Mouse (Mus musculus) limb, embryonic 12.5 days (tissue): ENCODE data around the gene Blvra. TPM values are rescaled to one million over a fixed set of nuclear protein-coding genes. Genes with fewer than 3 reads are reported as not detected.
A peak's percentile ranks its signal among the peaks of the same experiment; 100 is the strongest.
"Not testable (repeated sequence)": the region's sequence is repeated elsewhere in the genome, so short reads cannot be mapped to it uniquely, and the experiment has no call there.

Source experiments
- ATAC-seq: fragments of 200-750 bp; cut with Nextera tagmentation; 2 replicates; pipeline ENCODE4 v1.8.0; 2017; ENCODE audit warnings: low read depth, moderate TSS enrichment; ENCODE audit not compliant: insufficient number of reproducible peaks, insufficient read depth, low FRiP score, low TSS enrichment
- H3K27ac ChIP-seq: fragments of 300-500 bp; sonication (generic); 2 replicates; pipeline ENCODE4 v1.5.1; 2016; ENCODE audit warnings: mild to moderate bottlenecking, moderate library complexity
- H3K27me3 ChIP-seq: fragments of 300-500 bp; sonication (generic); 2 replicates; pipeline ENCODE4 v1.6.1; 2016; ENCODE audit warnings: mild to moderate bottlenecking, moderate library complexity
- H3K36me3 ChIP-seq: fragments of 300-500 bp; sonication (generic); 2 replicates; pipeline ENCODE4 v1.6.1; 2016; ENCODE audit warnings: mild to moderate bottlenecking, moderate library complexity
- H3K4me1 ChIP-seq: fragments of 300-500 bp; sonication (generic); replicated peaks from 2 replicates; pipeline ENCODE4 v1.6.1; 2016
- H3K4me2 ChIP-seq: fragments of 300-500 bp; sonication (generic); 2 replicates; pipeline ENCODE4 v1.6.1; 2016; ENCODE audit warnings: mild to moderate bottlenecking, moderate library complexity
- H3K4me3 ChIP-seq: fragments of 300-500 bp; sonication (generic); replicated peaks from 2 replicates; pipeline ENCODE4 v1.5.1; 2016; ENCODE audit warnings: mild to moderate bottlenecking
- H3K9ac ChIP-seq: fragments of 300-500 bp; sonication (generic); replicated peaks from 2 replicates; pipeline ENCODE4 v1.6.1; 2016; ENCODE audit warnings: mild to moderate bottlenecking, moderate library complexity
- H3K9me3 ChIP-seq: fragments of 300-500 bp; sonication (generic); 2 replicates; pipeline ENCODE4 v1.6.1; 2016; ENCODE audit warnings: mild to moderate bottlenecking, moderate library complexity
- WGBS: fragments of 180-500 bp; shearing (Covaris S2); methylation state at CpG from one replicate; pipeline ENCODE4 v1.1.7; 2016; 5-methylcytosine and 5-hydroxymethylcytosine counted together
- polyA plus RNA-seq: library from polyadenylated mRNA; unstranded; fragments of >200 nt; fragmentation: Nextera tagmentation; extraction: Ambion mirVana; gene quantifications from 2 replicates; pipeline ENCODE4 v1.2.1, GENCODE M21; 2016

Gene Blvra
- polyA plus RNA-seq: 35.6 and 40.2 TPM in 2 replicates

DNA sequence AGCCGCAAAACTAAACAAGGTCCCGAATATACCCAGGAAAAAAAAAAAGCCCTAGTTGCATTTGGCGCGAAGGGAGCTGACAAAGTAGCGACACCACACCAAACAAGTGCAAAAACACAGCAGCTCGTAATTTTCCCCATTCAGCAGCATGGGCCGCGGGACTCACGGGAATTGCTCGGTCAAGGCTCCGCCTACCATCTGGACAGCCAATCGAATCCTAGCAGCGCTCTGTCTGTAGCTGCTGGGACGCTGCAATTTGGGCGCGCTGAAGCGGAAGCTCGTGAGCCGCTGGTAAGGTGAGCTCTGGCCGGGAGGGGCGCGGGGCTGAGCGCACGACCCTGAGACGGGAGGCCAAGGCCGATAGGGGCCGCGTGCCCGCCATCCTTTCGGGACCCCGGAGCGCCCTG lies at the start of gene Blvra:
Blvra (plus strand) TSS at position 231 of the 407 bp plus-strand sequence.
- peak within 1 kb of the TSS; percentile 62 for H3K4me3 ChIP-seq
- peak; percentile 99 for ATAC-seq
- H3K9ac ChIP-seq: peak within 1 kb of the TSS; percentile 78
- peaks cover 15% of the 10 kb centered on the region; the same call in 1 of the 2 replicates for H3K36me3 ChIP-seq
- H3K4me1 ChIP-seq: peaks cover 8% of the 10 kb centered on the region
- H3K9me3 ChIP-seq: no peaks in the 10 kb centered on the region
- peak within 1 kb of the TSS; percentile 79 for H3K27ac ChIP-seq
- no peaks in the 10 kb centered on the region for H3K27me3 ChIP-seq
- H3K4me2 ChIP-seq: peak within 1 kb of the TSS; percentile 67
- WGBS: under 1% methylated on average over 32 of the region's 32 CpGs

DNA sequence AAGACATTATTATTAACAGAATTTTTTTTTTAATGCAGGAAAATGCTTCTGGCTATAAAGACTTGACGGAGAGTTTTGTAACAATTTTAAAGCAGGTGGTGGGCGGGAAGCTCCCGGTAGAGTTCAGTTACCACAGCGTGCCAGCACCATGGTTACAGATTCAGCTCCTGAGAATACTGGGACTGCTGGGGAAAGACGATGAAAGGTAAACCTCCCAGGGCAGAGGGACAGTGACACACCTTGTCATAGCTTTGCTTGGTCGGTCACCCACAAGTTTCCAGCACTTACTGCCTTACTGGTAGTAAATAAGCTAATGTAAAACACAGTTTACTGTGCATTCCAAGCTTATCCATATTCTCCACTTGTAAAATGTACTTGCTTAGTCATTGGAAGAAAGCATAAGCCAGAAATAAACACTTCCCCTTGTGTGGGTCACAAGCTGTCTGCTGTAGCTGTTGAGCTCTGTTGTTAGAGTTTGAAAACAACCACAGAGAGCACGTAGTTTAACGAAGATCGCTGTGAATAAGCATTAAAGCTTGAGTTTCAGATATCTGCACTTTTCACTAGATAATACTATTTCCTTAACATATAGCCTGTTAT lies 35.4 kb upstream of the Blvra start:
- 93% methylated on average over 9 of the region's 9 CpGs for WGBS
- Histone ChIP-seq H3K27ac (no peak overlapping the region), H3K27me3 (no peaks in the 10 kb centered on the region), H3K36me3 (peaks cover 66% of the 10 kb centered on the region), H3K4me1 (no peaks in the 10 kb centered on the region), H3K4me2 (no peak overlapping the region), H3K9ac (no peak overlapping the region), H3K9me3 (no peaks in the 10 kb centered on the region), H3K4me3 (no peak overlapping the region)
- ATAC-seq: no peak

DNA sequence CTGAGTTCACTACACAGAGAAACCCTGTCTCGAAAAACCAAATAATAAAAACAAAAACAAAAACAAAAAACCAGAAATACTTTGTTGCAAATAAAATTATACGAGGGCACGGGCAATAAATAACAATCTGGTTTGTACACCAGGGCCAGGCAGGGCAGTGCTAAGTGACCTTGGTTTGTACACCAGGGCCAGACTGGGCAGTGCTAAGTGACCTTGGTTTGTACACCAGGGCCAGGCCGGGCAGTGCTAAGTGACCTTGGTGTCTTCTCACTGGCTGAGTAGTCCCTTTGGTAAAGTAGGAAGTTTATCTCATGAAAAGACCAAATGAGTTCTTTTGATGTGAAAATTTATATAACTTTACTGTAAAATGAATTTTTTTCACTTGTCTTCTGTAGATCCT lies 33.2 kb upstream of the Blvra start:
- H3K4me2 ChIP-seq: no peak overlapping the region
- H3K4me1 ChIP-seq: no peaks in the 10 kb centered on the region
- no peaks in the 10 kb centered on the region for H3K27me3 ChIP-seq
- H3K4me3 ChIP-seq: no peak overlapping the region
- peaks cover 61% of the 10 kb centered on the region for H3K36me3 ChIP-seq
- H3K9me3 ChIP-seq: no peaks in the 10 kb centered on the region
- WGBS: 92% methylated on average over 4 of the region's 4 CpGs
- H3K9ac ChIP-seq: no peak overlapping the region
- no peak overlapping the region for H3K27ac ChIP-seq
- no peak for ATAC-seq

DNA sequence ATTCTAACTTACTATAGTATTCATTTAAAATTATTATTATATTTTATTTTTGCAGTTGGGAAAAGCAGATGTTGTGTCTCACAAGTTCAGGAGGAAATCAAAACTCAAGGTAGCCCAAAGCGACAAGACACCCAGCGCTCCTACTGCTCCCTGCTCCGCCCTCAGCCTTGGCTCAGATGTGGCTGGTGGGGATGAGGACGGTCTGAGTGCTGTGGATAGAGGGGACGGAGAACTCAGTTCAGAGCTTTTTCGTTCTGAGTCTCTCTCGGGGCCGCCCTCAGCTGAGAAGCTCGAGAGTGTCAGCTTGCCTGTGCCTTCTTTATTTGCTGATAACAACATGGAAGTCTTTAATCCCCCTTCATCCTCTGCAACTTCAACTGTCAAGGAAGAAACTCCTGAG lies 9.0 kb upstream of the Blvra start:
- Histone ChIP-seq H3K36me3 (peaks cover 69% of the 10 kb centered on the region), H3K9ac (no peak overlapping the region)

DNA sequence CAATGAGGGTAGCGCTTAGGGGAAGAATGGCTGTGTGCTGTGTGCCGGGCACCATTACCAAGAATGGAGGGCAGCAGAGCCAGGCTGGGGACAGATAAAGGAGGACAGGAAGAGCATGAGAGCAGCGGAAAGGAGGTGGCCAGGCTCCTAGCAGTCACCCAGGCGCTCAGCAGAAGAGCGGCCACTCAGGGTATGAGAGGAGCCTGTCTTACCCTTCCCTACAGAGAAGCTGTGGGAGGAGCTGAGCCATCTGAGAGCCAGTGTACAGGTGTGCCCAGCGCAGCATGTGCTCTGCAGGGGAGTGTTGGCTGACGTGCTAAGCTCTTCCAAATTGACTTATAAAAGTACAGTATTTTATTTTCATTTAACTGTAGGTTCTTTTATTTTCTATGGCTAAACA lies 1.7 kb upstream of the Blvra start:
- no peak overlapping the region for H3K4me3 ChIP-seq
- no peak for ATAC-seq

More for the DNA sequence above, 9.0 kb upstream of the Blvra start:
- Histone ChIP-seq H3K4me1 (no peaks in the 10 kb centered on the region), H3K27ac (no peak overlapping the region), H3K27me3 (no peaks in the 10 kb centered on the region), H3K4me2 (no peak overlapping the region), H3K4me3 (no peak overlapping the region), H3K9me3 (no peaks in the 10 kb centered on the region)
- no peak for ATAC-seq
- WGBS: 97% methylated on average over 9 of the region's 9 CpGs

DNA sequence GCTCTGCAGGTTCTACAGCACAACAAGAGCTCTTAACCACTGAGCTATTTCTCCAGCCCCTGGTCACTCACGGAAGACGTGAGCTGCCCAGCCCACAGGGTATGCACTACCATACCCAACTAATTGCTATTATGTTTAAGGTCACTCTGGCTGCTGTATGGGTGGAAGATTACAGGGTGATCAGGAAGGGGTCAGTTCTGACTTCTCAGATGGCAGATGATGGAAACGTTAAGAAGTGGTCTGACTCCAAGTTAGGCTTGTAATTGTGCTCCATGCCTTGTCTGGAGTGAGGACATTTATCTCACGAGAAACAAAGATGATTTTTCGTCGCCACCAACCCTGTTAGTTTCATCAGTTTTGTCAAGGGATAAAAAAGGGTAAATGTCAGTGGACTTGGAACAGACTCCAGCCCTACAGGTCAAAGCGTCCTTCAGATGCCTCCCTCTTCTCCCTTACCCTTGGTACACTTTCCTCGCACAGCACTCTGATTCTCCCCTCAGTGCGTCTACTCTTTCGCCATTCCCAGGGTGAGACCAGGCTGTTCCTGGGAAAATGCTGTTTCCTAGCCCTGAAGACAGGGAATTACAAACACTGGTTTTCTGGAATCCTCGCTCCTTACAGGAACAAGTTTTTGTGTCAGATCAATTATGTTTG lies 557 bp upstream of the Blvra start:
- peak overlapping the region; percentile 67 for H3K4me2 ChIP-seq
- peaks cover 8% of the 10 kb centered on the region for H3K4me1 ChIP-seq
- peak overlapping the region; percentile 79 for H3K27ac ChIP-seq
- 7% methylated on average over 11 of the region's 11 CpGs for WGBS
- peaks cover 15% of the 10 kb centered on the region; the same call in 1 of the 2 replicates for H3K36me3 ChIP-seq
- H3K9me3 ChIP-seq: no peaks in the 10 kb centered on the region
- peak overlapping the region; percentile 78 for H3K9ac ChIP-seq
- ATAC-seq: no peak; the same call in 1 of the 2 replicates
- H3K27me3 ChIP-seq: no peaks in the 10 kb centered on the region
- peak overlapping the region; percentile 62 for H3K4me3 ChIP-seq

More for the DNA sequence above, 1.7 kb upstream of the Blvra start:
- whole genome bisulfite sequencing: 73% methylated on average over 7 of the region's 7 CpGs
- Histone ChIP-seq H3K27me3 (no peaks in the 10 kb centered on the region), H3K9me3 (no peaks in the 10 kb centered on the region), H3K4me2 (no peak overlapping the region), H3K9ac (no peak overlapping the region), H3K36me3 (peaks cover 15% of the 10 kb centered on the region; the same call in 1 of the 2 replicates), H3K4me1 (peaks cover 8% of the 10 kb centered on the region), H3K27ac (no peak overlapping the region)

DNA sequence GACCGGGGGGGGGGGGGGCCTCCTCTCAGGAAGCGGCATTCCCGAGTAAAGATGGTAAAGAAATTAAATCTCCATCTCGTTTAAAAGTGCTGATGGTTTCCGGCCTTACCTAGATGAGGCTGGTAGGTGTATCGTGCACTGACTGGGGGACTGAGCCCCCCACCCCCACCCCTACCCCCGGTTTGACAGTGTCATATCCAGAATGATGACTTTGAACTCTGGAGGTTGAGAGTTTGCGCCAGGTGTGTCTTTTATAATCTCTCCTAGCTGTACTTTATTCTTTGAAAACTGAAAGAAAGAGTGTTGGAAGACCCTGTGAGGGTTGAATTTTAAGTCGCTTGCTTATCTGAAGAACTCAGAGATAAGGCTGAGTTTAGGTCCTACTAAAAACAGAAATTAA lies 414 bp downstream of the Blvra start:
- Histone ChIP-seq H3K4me2 (peak overlapping the region; percentile 67), H3K36me3 (peaks cover 15% of the 10 kb centered on the region; the same call in 1 of the 2 replicates), H3K27ac (peak overlapping the region; percentile 79), H3K9me3 (no peaks in the 10 kb centered on the region), H3K27me3 (no peaks in the 10 kb centered on the region), H3K4me1 (peaks cover 8% of the 10 kb centered on the region), H3K9ac (peak overlapping the region; percentile 78), H3K4me3 (peak overlapping the region; percentile 62)
- 11% methylated on average over 9 of the region's 9 CpGs for WGBS
- no peak; the same call in 1 of the 2 replicates for ATAC-seq

DNA sequence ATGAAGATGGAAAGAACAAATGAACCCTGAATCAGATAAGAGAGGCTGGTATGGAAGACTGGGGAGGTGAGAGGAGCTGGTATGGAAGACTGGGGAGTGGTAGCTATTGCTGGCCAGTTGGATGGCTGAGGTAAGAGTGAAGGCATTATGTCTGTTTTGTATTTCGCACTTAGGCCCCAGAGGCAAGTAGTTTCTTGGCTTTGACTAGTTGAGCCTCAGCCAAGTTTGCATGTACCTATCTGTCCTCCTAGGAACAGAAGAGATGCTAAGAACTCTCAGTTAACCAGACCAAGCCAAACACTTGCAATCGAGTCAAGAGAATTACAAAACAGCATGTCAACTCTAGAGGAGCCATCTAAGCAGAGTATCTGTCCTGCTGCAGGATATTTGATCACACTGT lies 3.7 kb downstream of the Blvra start:
- H3K4me3 ChIP-seq: no peak overlapping the region
- no peak overlapping the region for H3K27ac ChIP-seq
- peaks cover 8% of the 10 kb centered on the region for H3K4me1 ChIP-seq
- H3K9ac ChIP-seq: no peak overlapping the region
- no peak overlapping the region for H3K4me2 ChIP-seq
- no peaks in the 10 kb centered on the region for H3K27me3 ChIP-seq
- WGBS: 91% methylated on average over 2 of the region's 2 CpGs
- no peaks in the 10 kb centered on the region for H3K36me3 ChIP-seq
- H3K9me3 ChIP-seq: no peaks in the 10 kb centered on the region
- no peak for ATAC-seq

DNA sequence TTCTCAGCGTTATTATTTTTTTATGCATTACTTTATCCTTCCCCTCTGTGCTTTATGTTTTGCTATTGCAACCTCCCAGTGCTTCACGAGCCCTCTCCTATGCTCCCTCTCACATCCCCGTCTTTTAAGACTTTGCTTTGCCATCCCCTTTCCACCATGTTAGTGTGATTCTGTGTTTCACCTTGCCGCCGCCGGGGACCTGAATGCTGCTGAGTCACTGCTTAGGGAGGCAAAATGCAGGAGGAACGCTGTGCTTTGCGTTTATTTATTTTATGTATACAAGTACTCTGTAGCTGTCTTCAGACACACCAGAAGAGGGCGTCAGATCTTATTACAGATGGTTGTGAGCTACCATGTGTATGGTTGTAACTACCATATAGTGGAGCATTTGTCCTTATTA lies 7.1 kb downstream of the Blvra start:
- no peaks in the 10 kb centered on the region for H3K27me3 ChIP-seq
- no peak overlapping the region for H3K4me3 ChIP-seq
- peaks cover 6% of the 10 kb centered on the region; the same call in 1 of the 2 replicates for H3K36me3 ChIP-seq
- H3K4me2 ChIP-seq: no peak overlapping the region
- ATAC-seq: no peak
- H3K27ac ChIP-seq: no peak overlapping the region
- 79% methylated on average over 9 of the region's 9 CpGs for WGBS
- no peaks in the 10 kb centered on the region for H3K4me1 ChIP-seq
- no peaks in the 10 kb centered on the region for H3K9me3 ChIP-seq
- H3K9ac ChIP-seq: no peak overlapping the region

DNA sequence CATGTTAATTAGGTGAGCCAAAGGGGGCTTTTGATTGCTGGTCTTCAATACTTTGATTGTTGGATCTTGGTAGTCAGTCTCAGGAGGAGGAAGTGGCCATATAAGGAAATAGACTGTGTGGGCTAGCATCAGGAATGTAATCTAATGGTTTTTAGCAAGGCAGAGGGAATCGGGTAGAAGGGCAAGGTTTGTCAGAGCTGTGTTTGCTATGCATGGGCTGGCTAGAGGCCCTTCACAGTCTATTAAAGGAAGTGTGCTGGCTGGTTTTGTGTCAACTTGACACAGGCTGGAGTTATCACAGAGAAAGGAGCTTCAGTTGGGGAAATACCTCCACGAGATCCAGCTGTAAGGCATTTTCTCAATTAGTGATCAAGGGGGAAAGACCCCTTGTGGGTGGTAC lies 8.6 kb downstream of the Blvra start:
- not testable (repeated sequence) for H3K27me3 ChIP-seq, H3K9me3 ChIP-seq, H3K4me3 ChIP-seq, H3K4me1 ChIP-seq, H3K4me2 ChIP-seq, ATAC-seq, H3K27ac ChIP-seq, H3K36me3 ChIP-seq, H3K9ac ChIP-seq
- WGBS: 57% methylated on average over 2 of the region's 2 CpGs

DNA sequence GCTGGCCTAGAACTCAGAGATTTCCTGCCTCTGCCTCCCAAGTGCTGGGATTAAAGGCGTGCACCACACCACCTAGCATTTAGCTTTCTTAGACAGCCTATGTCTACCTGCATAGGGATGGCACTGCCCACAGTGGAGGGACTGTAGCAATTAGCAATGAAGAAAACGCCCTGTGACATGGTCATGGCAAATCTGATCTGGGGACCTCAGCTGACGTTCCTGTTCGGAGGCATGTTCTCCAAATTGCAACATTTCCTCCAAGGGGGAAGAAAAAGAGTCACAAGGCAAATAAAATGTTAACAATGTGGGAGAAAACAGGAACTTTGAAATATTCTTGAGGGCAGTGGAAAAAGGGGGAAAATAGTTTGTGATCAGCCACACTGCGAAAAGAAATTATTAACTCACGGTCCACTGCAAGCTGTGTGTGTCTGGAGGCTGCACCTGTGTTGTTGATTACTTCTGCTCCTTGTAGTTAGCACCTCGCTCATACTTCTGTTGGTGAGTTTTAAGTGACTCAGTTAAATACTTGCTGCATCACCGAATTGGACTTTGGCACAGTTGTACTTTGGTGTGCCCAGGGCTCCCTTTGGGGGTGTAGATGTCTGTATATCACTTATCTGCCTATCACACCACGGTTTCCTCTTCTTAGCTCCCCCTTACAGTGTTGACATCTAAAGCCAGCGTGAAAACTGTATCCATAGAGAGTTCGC lies 9.6 kb downstream of the Blvra start:
- 93% methylated on average over 11 of the region's 11 CpGs for WGBS
- Histone ChIP-seq H3K4me3 (no peak overlapping the region), H3K36me3 (peaks cover 6% of the 10 kb centered on the region; the same call in 1 of the 2 replicates), H3K27me3 (no peaks in the 10 kb centered on the region), H3K4me1 (no peaks in the 10 kb centered on the region), H3K9me3 (no peaks in the 10 kb centered on the region), H3K4me2 (no peak overlapping the region), H3K27ac (no peak overlapping the region), H3K9ac (no peak overlapping the region)
- ATAC-seq: no peak
